Mouse (Mus musculus) ES-E14 (cell line): Measurements from ENCODE around the gene Olfr787.

ENCODE experiments used
- CHD2 ChIP-seq: IDR thresholded peaks from 2 replicates; pipeline ENCODE4 v1.6.1; 2014; ENCODE audit warnings: mild to moderate bottlenecking, low read depth, low read length, inconsistent platforms
- ZNF384 ChIP-seq: IDR thresholded peaks from 2 replicates; pipeline ENCODE4 v1.6.1; 2012; ENCODE audit warnings: low read depth, low read length, inconsistent platforms

- TF ChIP-seq CHD2 (no peak), ZNF384 (no peak)
Measured at GRCm38 (mm10) chr10:129498192-129498591, 36.5 kb downstream of the Olfr787 start, which contains the start of gene Olfr790.
